Mouse (Mus musculus) kidney, adult 9 months (tissue): ENCODE data around the gene Tbx10.

Source experiments
- DNase-seq: peaks from one replicate; pipeline ENCODE4 v3.0.0; 2022

Gene Tbx10

GRCm38 (mm10) chr19:3980309-3980708 is 12.2 kb upstream of the Tbx10 start:
- peak; percentile 94 for DNase-seq

GRCm38 (mm10) chr19:3980917-3981316 is 11.6 kb upstream of the Tbx10 start:
- no peak for DNase-seq

- no peak for DNase-seq
Observed at GRCm38 (mm10) chr19:3983527-3984200, 8.9 kb upstream of the Tbx10 start.

- peak; percentile 96 for DNase-seq
Observed at GRCm38 (mm10) chr19:3985261-3985681, 7.3 kb upstream of the Tbx10 start.

GRCm38 (mm10) chr19:3986334-3986733 is 6.2 kb upstream of the Tbx10 start, which contains the start of gene Acy3:
Gene Acy3 (plus strand): TSS chr19:3986570.
- peak; percentile 98 for DNase-seq

- DNase-seq: peak; percentile 58
Observed at GRCm38 (mm10) chr19:3988066-3988465, 4.5 kb upstream of the Tbx10 start.

GRCm38 (mm10) chr19:3988750-3989149 is 3.8 kb upstream of the Tbx10 start:
- DNase-seq: peak; percentile 65

GRCm38 (mm10) chr19:3990804-3991203 is 1.7 kb upstream of the Tbx10 start:
- no peak for DNase-seq

GRCm38 (mm10) chr19:3991562-3991961 is 990 bp upstream of the Tbx10 start:
- DNase-seq: peak; percentile 64

- DNase-seq: peak; percentile 65
Observed at GRCm38 (mm10) chr19:3991966-3992365, 586 bp upstream of the Tbx10 start.

GRCm38 (mm10) chr19:3994932-3995331 is 2.4 kb downstream of the Tbx10 start:
- peak; percentile 65 for DNase-seq

GRCm38 (mm10) chr19:3995505-3995904 is 3.0 kb downstream of the Tbx10 start:
- no peak for DNase-seq

- no peak for DNase-seq
Observed at GRCm38 (mm10) chr19:3996106-3996505, 3.6 kb downstream of the Tbx10 start.

GRCm38 (mm10) chr19:3996747-3997146 is 4.2 kb downstream of the Tbx10 start:
- peak; percentile 74 for DNase-seq

- no peak for DNase-seq
Observed at GRCm38 (mm10) chr19:3997231-3997630, 4.7 kb downstream of the Tbx10 start.

- DNase-seq: no peak
Observed at GRCm38 (mm10) chr19:3998335-3998734, 5.8 kb downstream of the Tbx10 start.

- no peak for DNase-seq
Observed at GRCm38 (mm10) chr19:3999121-3999730, 6.7 kb downstream of the Tbx10 start.

- DNase-seq: peak; percentile 99
Observed at GRCm38 (mm10) chr19:4000119-4000900, 7.8 kb downstream of the Tbx10 start, which contains the start of the genes Nudt8 and Gm49405. Gene Nudt8 (plus strand): TSS chr19:4000580. Gene Gm49405 (plus strand): TSS chr19:4000626.

- no peak for DNase-seq
Observed at GRCm38 (mm10) chr19:4000949-4001525, 8.5 kb downstream of the Tbx10 start.

GRCm38 (mm10) chr19:4001752-4002151 is 9.2 kb downstream of the Tbx10 start:
- DNase-seq: no peak

GRCm38 (mm10) chr19:4003112-4003511 is 10.6 kb downstream of the Tbx10 start, which contains the start of gene Doc2g:
Gene Doc2g (plus strand): TSS chr19:4003313.
- DNase-seq: no peak

GRCm38 (mm10) chr19:4003641-4004040 is 11.1 kb downstream of the Tbx10 start:
- no peak for DNase-seq

GRCm38 (mm10) chr19:4004331-4004730 is 11.8 kb downstream of the Tbx10 start:
- DNase-seq: no peak
